Mouse (Mus musculus) erythroblast, embryonic 14.5 days (primary cell): ENCODE measurements at regions not wholly inside any gene's neighbourhood (a gene's known extent, or its start where the extent isn't known, plus 50 kb on each side); places are given as distances from the start of the nearest gene placed in this dataset.

ENCODE experiments used
- H3K27me3 ChIP-seq: 2 replicates; pipeline ENCODE4 v1.6.1; 2012; ENCODE audit warnings: inconsistent platforms; ENCODE audit not compliant: control insufficient read depth
- H3K36me3 ChIP-seq: 2 replicates; pipeline ENCODE4 v1.6.1; 2012; ENCODE audit warnings: mild to moderate bottlenecking, inconsistent platforms; ENCODE audit not compliant: control insufficient read depth
- H3K4me1 ChIP-seq: 2 replicates; pipeline ENCODE4 v1.6.1; 2012; ENCODE audit warnings: inconsistent platforms; ENCODE audit not compliant: control insufficient read depth
- H3K4me3 ChIP-seq: replicated peaks from 2 replicates; pipeline ENCODE3; 2012; ENCODE audit warnings: moderate library complexity, mild to moderate bottlenecking, inconsistent platforms
- H3K9me3 ChIP-seq: 2 replicates; pipeline ENCODE4 v1.6.1; 2012; ENCODE audit warnings: low read length, inconsistent platforms, mixed read lengths; ENCODE audit not compliant: control insufficient read depth
- GATA1 ChIP-seq: IDR thresholded peaks from 2 replicates; pipeline ENCODE4 v1.6.1; 2012; ENCODE audit warnings: low read length, inconsistent platforms, mixed read lengths
- TAL1 ChIP-seq: IDR thresholded peaks from 3 replicates; pipeline ENCODE4 v1.6.1; 2012; ENCODE audit warnings: low read length, inconsistent platforms, mixed read lengths

GRCm38 (mm10) chr17:83109792-83110440 lies 105.2 kb upstream of the Pkdcc start:
- no peak for TF ChIP-seq TAL1
- TF ChIP-seq GATA1 = no peak
- Histone ChIP-seq H3K4me1 (no peaks in the 10 kb centered on the region; the same call in 1 of the 2 replicates), H3K4me3 (no peak overlapping the region), H3K9me3 (no peaks in the 10 kb centered on the region), H3K36me3 (no peaks in the 10 kb centered on the region), H3K27me3 (no peaks in the 10 kb centered on the region)

GRCm38 (mm10) chr17:83110556-83110955 lies 104.5 kb upstream of the Pkdcc start:
- Histone ChIP-seq H3K36me3 (no peaks in the 10 kb centered on the region), H3K4me3 (no peak overlapping the region), H3K9me3 (no peaks in the 10 kb centered on the region), H3K27me3 (no peaks in the 10 kb centered on the region), H3K4me1 (no peaks in the 10 kb centered on the region; the same call in 1 of the 2 replicates)
- no peak for TF ChIP-seq GATA1
- no peak for TF ChIP-seq TAL1

GRCm38 (mm10) chr17:83115146-83115545 lies 99.9 kb upstream of the Pkdcc start:
- Histone ChIP-seq H3K36me3 (no peaks in the 10 kb centered on the region), H3K27me3 (no peaks in the 10 kb centered on the region), H3K4me3 (no peak overlapping the region), H3K4me1 (no peaks in the 10 kb centered on the region), H3K9me3 (no peaks in the 10 kb centered on the region)
- TF ChIP-seq TAL1 = no peak
- TF ChIP-seq GATA1 = no peak

- Histone ChIP-seq H3K36me3 (no peaks in the 10 kb centered on the region), H3K4me3 (no peak overlapping the region), H3K4me1 (no peaks in the 10 kb centered on the region), H3K9me3 (no peaks in the 10 kb centered on the region), H3K27me3 (no peaks in the 10 kb centered on the region)
- TF ChIP-seq TAL1 (no peak), GATA1 (no peak)
Observed at GRCm38 (mm10) chr17:83115832-83116480, 99.1 kb upstream of the Pkdcc start.

- Histone ChIP-seq H3K27me3 (peaks cover 8% of the 10 kb centered on the region), H3K4me3 (no peak overlapping the region), H3K9me3 (no peaks in the 10 kb centered on the region), H3K4me1 (peaks cover 2% of the 10 kb centered on the region; the same call in 1 of the 2 replicates), H3K36me3 (no peaks in the 10 kb centered on the region)
- TF ChIP-seq GATA1 (no peak), TAL1 (no peak)
Observed at GRCm38 (mm10) chr17:83120665-83121232, 94.3 kb upstream of the Pkdcc start.

GRCm38 (mm10) chr17:83122525-83123280 lies 92.4 kb upstream of the Pkdcc start:
- peaks cover 8% of the 10 kb centered on the region for H3K27me3 ChIP-seq
- H3K4me3 ChIP-seq = peak overlapping the region; percentile 13
- H3K4me1 ChIP-seq = peaks cover 2% of the 10 kb centered on the region; the same call in 1 of the 2 replicates
- peaks cover 5% of the 10 kb centered on the region for H3K9me3 ChIP-seq
- H3K36me3 ChIP-seq = no peaks in the 10 kb centered on the region
- no peak for TF ChIP-seq TAL1
- TF ChIP-seq GATA1 = no peak

- H3K4me1 ChIP-seq = peaks cover 2% of the 10 kb centered on the region; the same call in 1 of the 2 replicates
- TF ChIP-seq TAL1 = no peak
- no peak for TF ChIP-seq GATA1
- H3K36me3 ChIP-seq = no peaks in the 10 kb centered on the region
- H3K9me3 ChIP-seq = peaks cover 5% of the 10 kb centered on the region
- peaks cover 8% of the 10 kb centered on the region for H3K27me3 ChIP-seq
- no peak overlapping the region for H3K4me3 ChIP-seq
Observed at GRCm38 (mm10) chr17:83125057-83125456, 90.0 kb upstream of the Pkdcc start.

GRCm38 (mm10) chr17:83127842-83128241 lies 87.2 kb upstream of the Pkdcc start:
- Histone ChIP-seq H3K9me3 (peaks cover 5% of the 10 kb centered on the region), H3K4me3 (no peak overlapping the region)

More at GRCm38 (mm10) chr17:83127842-83128241, 87.2 kb upstream of the Pkdcc start:
- no peaks in the 10 kb centered on the region for H3K36me3 ChIP-seq
- TF ChIP-seq GATA1 (no peak), TAL1 (no peak)
- peaks cover 3% of the 10 kb centered on the region for H3K27me3 ChIP-seq
- H3K4me1 ChIP-seq = peaks cover 2% of the 10 kb centered on the region; the same call in 1 of the 2 replicates
